Mouse (Mus musculus) urinary bladder, postnatal 4 days (tissue): ENCODE measurements around the gene Trpm4.

ENCODE experiments used
- DNase-seq, 2 experiments: peaks; one replicate each; pipeline ENCODE4 v3.0.0; 2021 to 2022; ENCODE audit warnings: low spot score in 2 of 2

The Trpm4 gene

DNA sequence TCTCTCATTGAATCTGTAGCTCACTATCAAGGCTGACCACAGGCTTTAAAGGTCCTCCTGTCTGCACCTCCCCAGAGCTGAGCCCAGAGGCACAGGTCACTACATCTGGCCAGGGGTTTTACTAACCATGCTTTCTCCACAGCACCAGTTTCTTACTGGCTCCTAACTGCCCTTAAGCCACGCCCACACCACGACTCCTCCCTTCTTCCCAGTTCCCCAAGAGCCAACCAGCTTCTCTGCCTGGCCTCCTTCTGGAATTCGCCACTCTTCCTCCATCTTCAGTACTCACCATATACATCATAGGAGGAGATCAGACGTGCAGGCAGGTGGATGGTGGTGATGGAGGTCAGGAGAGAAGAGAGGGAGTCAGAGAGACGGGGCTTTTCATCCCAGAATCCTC, 19.5 kb upstream of the Trpm4 start:
- DNase-seq, result no peak

DNA sequence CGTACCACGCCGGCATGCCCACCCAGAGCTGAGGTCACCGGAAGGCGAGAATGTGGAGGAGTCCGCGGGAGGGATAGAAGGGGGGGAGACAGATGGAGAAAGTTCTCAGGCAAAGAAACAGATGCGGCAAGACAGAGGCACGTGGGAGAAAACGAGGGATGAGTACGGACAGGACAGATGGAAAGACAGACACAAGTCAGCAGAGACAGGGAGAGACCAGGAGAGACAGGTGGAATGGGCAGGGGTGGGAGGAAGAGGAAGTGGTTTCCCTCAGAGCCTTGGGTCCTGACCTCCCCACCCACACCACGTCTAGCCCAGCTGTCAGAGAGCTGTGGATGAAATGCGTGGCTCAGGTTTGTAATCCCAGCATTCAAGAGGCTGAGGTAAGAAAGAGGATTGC, 13.3 kb upstream of the Trpm4 start:
- DNase-seq, result no peak

DNA sequence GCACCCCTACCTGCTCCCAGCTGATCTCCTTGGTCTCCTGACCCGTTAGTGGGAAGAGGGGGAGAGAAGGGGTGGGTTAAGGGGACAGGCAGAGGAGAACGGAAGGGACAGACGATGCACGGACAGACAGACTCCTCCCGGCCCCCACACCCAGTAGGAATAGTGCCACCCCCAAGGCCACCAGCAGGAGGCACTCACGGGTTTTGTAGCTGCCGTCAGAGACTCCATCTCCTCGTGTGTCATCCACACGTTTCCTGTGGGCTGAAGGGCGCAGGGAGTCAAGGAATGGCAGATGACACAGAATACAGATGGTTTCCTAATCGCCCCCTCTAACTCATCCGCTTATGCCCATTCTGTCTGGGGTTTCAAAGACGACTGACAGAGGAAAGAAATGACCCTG, 10.0 kb upstream of the Trpm4 start:
- DNase-seq, result no peak

DNA sequence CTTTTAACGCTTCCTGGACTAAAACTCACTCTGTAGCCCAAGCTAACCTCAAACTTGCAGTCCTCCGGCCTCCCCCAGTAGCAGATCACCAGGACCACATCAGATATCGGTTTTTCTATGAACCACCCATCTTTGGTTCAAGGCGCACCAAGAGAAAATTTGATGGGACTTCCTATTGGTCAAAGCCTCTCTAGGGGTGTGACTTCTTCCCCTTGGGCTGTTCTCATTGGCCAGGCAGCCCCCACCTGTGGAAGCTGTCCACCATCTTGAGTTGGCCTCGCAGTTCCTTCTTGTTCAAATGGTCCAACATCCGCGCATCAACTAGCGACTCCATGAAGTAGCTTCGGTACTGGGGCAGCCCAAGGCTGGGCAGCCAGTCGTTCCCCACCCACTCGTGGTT, 8.5 kb upstream of the Trpm4 start:
- no peak for DNase-seq

DNA sequence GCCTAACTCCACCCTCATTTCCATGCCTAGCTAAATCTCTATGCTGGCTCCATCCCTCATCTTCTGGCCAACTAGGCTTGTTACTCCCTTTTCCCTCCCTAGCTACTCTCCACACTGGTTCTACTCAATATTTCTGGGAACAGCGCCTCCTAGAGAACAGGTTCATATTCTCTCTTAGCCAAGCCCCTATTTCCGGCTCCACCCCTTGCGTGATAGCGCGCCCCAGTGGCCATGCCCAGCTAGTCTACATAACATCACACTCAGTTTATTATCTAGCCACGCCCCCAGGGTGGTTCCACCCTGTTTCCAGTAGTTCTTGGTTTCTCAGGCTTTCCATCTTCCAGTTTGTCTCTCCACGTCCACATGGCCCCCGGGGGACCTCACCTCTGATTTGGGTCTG, 7.7 kb upstream of the Trpm4 start:
- DNase-seq, result peak; percentile 73 to 84

DNA sequence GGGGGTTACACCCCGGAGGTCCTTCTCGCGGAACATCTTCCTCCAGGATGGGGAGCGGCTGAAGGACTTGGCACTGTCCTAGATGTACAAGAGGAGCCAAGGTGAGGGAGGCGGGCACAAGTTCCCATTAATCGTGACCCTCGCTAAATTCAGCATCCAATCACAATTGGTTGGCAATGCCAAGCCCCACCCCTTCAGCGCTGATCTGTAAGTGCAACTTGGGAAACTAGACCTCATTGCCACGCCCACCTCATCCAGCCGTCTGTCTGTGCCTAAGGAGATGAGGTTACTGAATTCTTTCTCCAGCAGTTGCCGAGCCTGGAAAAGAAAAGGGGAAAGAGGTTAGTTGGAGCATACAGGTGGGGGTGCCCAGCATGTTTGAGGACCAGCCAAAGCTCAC, 7.1 kb upstream of the Trpm4 start:
- peak; percentile 39 to 67 for DNase-seq

DNA sequence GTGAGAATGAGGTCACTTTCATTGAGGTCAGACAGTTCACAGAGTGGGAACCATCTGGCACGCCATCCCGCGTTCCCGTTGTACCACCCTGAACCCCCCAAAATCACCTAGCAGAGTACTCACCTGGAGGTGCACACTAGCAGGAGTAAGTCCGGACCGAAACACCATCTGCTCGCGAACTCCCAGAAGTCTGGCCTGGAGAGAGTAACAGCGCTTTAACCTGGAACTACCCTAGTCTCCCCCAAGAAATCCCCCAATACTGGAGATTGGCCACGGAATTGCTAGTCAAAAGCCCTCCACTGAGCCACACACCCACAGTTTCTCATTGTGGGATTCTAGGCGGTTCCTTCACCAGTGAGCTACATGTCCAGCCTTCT, 6.5 kb upstream of the Trpm4 start:
- no peak for DNase-seq

DNA sequence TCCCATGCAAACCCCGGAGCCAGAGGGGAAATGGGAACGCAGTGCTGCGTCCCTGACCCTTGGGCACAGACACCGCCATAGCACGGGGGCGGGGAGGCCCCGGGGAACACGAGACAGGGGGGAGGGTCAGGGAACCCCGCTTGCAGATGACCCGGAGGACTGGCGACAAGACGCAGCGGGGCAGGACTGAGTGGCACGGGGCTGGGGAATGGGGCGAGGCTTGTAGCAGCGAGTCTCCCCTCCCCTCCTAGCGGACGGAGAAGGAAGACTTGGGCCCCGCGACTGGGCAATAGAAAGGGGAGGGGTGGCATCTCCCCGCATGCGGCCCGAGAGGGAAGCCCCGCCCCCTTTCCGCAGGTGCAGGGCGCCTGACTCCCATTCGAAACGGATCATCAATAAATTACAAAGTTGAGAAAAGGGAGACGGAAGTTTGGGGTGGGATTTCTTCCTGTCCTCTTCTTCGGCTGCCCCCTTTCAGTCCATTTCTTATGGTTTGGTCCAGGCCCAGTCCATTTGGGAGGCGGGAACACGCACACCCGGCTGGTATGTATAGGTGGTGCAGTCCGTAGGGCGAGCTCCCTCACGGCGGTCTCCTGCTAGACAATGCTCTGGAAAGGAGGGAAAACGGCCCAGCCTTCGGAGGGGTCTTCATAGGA, 6.0 kb upstream of the Trpm4 start:
- peak; percentile 74 to 75 for DNase-seq

DNA sequence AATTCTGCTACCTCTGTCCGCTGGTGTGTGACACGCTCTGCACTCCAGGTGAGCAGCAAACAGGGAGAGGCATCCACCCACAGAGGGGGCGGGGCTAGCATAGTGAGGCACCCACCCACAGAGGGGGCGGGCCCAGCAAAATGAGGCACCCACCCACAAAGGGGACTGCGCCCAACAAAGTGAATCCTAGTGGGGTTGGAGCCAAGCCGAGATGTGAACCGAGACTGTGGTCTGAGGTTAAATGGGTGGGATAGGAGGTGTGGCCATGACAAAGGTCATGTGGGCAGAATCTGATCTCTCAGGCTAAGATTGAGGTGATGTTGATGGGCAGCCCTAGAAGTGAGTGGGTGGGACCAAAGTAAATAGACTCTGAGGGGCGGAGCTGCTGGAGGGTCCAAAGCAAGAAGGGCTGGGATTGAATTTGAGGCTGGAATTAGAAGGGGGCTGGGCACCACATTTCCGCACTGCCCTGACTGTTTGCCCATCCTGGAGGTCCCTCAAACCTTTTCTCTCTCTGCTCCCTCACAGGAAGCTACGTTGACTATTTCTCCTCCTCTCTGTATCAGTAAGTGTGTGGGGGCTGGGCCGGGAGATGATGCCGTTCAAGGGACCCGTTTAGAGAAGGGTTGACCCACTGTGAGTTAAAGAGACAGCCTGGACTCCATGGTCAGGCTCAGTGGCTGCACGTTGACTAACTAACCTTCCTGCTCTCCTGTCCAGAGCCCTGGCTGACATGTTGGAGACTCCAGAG, 4.8 kb upstream of the Trpm4 start:
- peak in 1 of 2 experiments; percentile 48 for DNase-seq

DNA sequence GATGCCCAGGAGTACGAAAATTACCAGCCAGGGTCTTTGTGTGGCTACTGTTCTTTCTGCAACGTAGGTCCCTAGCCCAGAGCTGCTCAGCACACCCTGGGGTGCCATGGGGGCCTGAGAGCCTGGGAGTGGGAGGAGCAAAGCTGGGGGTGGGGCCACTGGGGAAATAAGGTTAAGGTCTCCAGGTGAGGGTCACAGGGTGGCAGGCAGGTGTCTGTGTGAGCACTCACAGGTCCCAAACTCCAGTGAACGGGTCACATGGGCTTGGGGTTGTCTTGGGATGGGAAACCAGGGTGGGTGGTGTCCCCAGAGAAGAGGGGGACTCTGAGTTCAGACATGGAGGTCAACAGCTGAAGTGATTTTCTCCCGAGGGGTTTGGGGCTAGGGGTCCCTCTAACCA, 3.9 kb upstream of the Trpm4 start:
- DNase-seq, result no peak

DNA sequence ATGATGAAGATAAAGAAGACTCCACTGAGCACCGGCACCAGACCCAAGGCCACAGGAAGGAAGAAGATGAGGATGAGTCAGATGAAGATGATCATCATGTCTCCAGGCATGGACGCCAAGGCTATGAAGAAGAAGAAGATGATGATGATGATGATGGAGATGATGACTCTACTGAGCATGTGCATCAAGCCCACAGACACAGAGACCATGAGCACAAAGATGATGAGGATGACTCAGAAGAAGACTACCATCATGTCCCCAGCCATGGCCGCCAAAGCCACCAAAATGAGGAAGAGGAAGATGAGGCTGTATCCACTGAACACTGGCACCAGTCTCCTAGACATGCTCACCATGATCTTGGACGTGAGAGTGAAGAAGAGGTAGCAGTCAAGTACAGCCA, 2.7 kb upstream of the Trpm4 start:
- no peak for DNase-seq

DNA sequence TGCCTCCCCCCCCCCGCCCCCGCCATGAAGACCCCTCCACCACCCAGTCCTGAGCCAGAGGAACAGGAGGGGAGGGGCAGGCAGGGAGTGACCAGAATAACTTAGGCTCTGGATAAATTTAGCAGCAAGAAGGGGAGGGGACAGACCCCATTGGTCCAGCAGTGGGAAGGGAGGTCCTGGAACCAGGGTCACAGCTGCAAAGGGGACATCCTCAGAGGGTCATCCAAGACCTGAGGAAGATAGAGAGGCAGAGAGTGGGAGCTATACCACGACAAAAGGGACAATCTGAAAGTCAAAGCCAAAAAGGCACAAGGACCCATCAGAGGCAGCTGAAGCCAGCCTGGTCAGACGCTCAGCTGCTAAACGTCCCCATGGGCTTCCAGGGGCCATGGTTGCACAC, 1.5 kb upstream of the Trpm4 start, which contains the start of gene Hrc:
TSS of gene Hrc (plus strand) at position 235 of the 400 bp plus-strand sequence.
- DNase-seq, result no peak

DNA sequence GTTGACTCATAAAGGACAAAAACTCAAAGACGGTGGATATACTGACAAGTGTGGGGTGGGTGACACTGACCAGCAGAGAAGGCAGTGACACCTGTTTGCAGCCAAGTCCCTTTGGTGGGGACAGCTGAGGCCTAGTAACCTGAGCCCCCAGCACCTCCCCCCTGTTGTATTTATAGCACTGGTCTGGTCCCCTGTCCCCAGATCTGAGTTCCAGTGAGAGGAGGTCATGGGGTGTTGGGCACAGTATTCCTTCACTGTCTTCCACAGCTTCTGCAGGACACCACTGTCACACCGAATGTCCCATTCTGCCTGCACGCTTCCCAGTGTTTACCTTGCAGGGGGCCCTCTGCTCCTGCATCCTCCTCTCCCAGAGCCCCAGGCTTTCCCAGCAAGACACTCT, 1.0 kb upstream of the Trpm4 start:
- no peak for DNase-seq

DNA sequence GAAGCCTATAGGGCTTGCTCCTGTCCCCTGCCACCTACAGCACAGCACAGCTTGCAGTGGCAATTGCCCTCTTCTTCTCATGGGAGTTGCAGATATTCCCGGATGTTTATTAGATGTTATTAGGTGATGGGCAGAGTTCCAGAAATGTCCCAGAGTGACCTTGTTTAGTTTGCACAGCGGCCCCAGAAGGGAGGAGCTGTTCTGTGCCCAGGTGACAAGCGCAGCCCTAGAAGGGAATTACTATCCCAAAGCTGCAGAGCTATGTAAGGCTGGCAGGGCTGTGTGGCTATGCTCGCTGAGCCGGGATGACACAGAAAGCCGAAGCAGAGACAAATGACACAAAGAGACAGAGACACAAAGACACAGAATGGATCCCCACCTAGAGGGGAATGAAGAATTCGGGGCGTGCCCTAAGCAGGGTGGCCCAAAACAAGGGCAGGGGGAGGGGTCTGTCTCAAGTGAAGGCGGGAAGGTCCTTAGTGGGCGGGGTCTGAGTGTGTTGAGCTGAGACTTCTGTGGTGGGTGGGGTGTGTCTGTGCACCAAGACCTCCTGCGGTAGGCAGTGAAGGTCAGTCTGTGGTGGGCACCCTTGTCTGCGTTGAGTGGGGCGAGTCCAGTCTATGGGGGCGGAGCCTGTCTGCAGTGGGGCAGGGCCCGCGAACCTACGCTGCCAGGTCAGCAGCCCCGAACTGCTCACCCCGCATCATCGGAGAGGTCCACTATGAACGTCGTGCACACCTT, 725 bp downstream of the Trpm4 start:
- peak in 1 of 2 experiments; percentile 59 for DNase-seq

DNA sequence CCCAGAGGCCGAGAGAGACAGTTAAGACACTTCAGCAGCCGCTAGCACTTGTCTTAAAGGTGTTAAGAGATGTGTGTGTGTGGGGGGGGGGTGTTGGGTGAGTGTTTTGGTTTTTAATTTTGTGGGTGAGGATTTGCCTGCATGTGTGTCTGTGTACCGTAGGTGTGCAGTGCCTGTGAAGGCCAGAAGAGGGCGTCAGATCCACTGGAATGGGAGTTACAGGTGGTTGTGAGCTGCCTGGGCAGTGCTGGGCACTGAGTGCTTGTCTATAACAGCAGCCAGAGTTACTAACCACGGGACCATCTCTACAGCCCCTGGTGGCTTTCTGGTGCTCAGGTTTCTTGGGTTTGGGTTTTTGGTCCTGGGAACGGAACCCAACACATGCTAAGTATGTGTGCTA, 2.1 kb downstream of the Trpm4 start:
- no peak for DNase-seq

DNA sequence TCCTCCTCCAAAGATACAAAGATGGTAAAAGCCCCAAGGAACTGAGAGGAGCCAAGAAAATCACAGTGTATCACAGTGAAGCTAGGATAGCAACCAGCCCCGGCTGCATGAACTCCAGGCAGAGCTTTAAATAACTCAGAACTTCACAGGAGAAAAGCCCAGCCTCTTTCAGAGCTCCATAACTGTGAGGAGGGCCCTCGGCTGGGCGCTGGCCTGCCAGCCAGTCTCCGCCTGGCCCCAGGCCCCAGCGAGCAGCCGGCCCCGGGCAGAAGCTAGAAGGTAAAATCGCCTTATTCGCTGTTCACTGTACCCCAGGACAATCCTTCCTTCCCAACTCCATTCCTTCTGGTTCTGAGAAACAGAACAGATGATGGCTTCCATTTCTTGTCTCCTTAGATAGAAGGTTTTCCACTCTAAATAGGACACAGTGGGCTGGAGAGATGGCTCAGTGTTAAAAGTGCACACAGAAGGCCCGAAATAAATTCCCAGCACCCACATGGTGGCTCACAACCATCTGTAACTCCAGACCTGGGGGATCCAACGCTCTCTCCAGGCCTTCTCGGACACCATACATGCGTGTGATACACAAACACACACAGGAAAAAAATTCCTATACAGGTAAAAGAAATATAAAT, 4.6 kb downstream of the Trpm4 start:
- DNase-seq, result no peak

DNA sequence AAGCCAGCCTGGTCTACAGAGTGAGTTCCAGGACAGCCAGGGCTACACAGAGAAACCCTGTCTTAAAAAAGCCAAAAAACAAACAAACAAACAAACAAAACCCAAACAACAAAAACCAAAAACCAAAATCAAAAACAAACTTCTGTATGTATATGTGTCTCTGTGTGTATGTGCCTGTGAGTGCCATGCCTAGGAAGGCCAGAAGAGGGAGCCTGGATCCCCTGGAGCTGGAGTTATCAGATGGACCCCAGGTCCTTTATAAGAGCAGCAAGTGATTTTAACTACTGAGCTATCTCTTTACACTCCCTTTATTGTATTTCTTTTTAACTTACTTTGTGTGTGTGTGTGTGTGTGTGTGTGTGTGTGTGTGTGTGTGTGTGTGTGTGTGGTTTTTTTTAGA, 7.8 kb downstream of the Trpm4 start:
- no peak for DNase-seq

DNA sequence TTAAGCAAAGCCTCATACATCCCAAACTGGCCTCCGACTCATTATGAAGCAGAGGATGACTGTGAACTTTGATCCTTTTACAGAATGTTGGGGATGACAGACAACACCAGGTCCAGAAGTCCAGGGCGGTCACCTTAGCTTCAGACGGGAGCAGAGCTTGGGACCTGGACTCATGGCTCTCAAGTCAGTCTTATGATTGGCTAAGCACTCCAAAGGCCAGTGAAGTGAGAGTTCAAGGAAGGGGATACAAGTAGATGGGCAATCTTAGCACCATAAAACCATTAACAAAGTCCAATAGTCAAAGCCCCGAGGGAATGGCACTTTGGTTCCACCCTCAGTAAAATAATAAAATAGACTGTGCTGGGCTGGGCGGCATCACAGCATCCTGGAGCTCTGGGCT, 10.5 kb downstream of the Trpm4 start:
- DNase-seq, result no peak

DNA sequence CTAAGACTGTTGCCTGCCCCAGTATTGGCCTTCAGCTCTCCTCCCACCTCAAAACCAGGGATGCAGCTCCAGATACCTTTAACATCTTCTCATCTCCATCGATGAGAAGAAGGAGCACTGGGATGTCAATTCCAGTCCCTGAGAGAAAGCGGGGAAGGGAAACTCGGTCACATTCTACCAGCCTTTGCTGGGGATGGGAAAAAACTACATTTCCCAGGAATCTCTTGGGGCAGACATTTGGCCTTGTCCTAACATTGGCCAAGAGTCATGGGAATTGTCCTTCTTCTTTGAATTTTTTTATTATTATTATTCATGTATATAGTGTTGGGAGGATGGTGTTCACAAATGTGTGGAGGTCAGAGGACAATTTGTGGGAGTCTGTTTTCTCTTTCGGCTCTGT, 11.3 kb downstream of the Trpm4 start:
- no peak for DNase-seq

DNA sequence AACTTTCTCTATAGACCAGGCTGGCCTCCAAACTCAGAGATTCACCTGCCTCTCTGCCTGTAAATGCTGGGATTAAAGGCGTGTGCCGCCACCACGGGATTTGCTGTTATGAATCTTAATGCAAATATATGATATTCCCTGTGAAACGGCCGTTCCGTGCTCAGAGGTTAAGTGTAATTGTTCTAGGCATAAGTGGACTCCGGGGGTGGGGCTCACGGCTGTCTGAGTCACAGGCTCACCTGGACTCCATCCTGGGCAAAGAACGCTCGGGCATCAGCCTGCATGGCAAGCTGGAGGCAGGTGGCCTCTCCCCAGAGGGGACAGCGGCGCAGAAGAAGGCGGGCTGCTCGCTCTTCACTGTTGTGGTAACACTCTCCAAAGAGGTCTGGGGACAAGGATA, 17.0 kb downstream of the Trpm4 start:
- DNase-seq, result no peak

DNA sequence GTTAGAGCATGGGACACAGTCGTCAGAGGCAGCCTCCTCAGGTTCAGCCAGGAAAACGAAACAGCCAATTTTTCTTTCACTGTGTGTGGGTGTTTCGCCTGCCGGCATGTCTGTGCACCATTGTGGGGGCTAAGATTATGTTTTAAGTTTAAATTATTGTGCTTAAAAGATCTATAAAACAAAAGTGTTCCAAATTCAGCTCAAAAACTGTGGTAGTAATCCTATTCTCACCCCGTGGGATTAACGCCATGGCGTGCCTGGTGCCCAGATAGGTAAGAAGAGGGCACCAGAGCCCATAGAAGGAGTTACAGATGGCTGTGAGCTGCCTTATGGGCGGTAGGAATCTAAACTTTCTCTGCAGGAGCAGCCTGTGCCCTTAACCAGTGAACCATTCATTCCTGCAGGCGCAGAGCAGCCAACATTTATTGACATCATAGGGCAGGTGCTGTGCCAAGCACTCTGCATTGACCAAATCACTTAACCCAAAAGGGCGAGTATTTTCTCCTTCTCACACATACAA, 18.3 kb downstream of the Trpm4 start:
- no peak for DNase-seq

DNA sequence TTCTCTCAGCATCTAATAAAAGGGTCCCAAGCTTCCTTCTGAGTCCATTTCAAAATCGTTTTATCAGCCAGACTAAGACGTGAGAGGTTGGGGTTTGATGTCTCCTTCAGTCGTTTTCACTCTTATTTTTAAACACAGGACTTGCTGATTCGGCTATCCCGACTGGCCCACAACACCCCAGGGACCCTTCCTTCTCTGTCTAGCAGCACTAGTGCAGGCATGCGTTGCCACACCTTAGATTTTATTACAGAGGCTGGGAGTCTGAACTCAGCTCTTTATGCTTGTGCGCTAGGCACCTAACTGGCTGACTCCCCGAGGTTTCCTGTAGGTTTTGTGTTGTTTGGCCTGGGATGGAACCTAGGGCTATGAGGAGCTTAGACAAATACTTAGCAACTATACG, 20.1 kb downstream of the Trpm4 start:
- no peak for DNase-seq
